Mouse (Mus musculus): ENCODE results near the gene Wdr17. TPM values are rescaled to one million over a fixed set of nuclear protein-coding genes. Genes with fewer than 3 reads are reported as not detected.

Gene Wdr17
- 10 to 100 TPM; 29.1 to 30.2 TPM for total RNA-seq (2021)

DNA sequence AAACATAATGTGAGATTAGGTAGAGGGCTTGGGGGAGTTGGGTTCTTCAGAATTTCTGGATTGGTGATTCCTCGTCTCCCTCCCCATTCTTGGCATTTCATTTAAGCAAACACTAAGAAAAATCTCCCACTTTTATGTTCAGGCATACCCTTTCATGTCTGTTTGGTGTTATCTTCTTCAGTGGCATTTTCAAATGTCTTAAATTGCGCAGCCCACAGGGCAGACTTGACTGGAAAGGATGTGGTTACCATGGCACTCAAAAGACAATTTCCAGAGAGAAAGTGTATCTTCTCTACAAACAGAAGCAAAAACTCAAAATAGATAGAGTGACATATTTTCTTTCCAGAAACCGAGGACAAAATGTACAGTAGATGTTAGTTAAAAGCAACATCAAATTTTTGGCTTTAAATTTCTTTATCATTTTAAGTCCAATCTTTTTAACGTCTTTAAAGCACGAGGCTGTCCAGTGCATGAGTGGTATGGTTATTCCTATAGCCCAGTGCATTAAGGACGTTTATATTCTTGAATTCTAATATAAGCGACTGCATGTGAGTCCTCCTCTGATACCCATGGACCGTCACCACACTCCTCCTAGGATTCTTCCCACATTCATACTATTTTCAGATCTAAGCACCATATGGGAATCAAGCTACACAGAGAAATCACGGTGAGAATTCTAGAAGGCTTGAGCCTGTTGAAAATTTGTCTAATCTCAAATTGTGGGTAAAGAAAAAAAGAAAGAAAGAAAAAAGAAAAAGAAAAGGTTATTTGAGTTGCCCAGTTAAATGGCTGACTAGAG, at the start of gene Wdr17:
Gene Wdr17 (minus strand): TSS at position 198 of the 799 bp plus-strand sequence.
- DNase-seq = no peak

DNA sequence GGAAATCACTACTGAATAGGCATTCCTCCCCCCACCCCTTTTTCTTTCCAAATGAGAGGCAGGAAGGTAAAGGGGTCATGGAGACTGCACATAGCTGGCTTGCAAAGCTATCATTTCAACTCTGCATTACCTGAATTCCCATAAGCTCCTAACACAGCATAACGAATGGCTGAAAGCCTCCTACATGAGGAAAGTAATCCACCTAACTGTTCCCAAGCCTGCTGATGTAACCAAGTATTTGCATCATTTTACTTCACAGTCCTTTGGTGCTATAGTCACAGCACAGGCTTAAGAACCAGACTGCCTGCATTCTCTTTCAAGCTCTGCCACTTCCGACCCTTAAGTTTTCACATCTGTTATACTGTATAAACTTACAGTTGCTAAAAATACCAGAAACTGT, 45.3 kb upstream of the Wdr17 start:
- DNase-seq = no peak

DNA sequence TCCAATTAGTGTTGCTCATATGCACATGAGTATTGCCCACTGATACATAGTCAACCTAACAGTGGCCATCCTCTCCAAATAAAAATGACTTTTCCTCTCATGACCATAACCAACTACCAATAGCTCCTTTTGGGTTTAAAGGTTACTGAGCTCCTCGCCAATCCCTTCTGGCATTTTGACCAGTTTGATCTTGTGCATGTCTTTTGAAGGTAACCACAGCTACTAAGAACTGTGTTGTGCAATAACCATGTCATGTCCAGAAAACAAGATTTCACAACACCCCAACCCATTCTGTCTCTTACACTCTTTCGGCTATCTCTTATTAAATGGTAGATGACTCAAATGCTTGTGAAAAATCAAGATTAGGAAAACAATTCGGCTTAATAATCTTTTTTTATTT, 38.0 kb upstream of the Wdr17 start:
- no peak for DNase-seq

DNA sequence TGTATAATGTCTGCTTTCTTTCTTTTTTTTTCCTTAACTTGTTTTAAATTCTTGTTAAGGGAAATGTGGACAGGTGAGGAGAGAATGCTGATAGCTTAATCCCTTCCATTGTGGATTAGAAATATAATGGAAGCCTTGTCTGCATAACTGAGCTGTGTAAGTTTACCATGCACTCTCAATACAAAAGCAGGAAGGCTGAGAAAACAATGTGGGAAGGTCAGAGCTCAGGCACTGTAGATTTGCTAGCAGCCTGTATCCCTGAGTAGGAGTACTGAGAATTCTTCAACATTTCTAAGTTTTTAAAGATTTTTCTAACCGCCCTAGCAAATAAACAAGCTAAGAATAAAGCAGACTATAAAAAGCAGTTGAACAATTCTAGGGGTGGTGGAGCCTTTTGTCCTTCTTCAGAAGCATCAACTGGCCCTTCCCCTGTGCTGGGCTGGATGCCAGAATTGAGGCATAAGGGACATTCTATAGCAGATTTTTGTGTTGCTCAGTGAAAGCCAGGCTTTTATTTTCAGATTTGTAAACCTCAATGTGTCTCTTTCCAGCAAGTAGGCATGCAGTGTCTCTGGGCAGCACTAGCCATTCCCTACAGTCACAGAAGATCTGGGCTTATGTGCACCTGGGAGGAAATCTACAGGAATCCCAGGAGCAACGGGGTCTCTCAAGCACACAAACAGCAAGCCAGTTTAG, 35.3 kb upstream of the Wdr17 start:
- no peak for DNase-seq

DNA sequence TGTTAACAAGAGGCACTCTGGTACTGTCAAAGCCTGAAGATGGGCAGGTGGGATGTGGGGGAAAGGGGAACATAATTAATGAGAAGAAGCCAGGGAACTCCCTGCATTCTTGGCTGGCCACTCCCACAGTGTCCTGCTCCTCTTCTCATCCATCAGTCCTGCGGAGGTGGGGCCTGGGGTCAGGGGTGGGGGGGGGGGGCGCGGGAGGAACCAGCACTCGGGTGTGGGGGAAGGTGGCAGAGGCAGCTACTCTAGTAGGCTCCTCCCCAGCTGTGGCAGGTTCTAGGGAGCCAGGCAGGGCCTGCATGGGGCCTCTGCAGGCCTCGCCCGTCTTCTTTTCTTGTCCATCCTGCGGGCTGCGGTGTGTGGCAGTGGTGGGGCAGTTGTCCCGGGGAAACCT, 30.7 kb upstream of the Wdr17 start:
- DNase-seq = no peak

DNA sequence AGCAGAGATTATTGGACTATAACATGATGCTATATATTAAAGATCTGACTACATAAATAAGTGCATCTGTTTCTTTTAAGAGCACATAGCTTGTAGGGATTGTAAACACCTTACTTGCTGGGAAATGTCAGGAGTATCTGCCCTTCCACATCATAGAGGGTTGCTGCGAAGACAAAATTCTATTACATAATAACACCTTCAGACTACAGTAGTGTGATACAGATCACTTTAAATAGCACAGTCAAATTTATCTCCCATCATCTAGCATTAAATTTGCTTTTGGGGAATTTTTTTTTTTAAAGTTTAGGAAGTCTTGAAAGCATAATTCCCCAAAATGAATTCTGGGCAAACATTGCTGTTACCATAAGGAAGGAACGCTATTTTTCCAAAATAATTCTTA, 25.9 kb upstream of the Wdr17 start:
- no peak for DNase-seq

DNA sequence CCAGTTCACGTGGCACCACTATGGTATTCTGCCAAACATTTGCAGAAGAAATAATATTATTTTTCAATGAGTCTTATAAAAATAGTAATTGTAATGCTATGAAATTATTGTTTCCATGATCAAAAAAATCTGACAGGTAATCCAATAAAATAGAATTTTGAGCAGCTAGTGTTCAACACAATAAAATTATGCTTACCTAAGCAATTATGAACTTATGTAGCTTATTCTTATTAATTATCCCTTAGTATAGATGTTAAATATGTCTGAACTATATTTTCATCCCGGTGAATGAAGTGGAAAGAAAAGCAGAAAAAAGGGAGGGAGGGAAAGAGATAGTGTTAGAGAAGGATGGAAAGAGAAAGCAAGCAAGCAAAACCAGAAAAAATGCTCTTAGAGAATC, 12.5 kb upstream of the Wdr17 start:
- DNase-seq = no peak

DNA sequence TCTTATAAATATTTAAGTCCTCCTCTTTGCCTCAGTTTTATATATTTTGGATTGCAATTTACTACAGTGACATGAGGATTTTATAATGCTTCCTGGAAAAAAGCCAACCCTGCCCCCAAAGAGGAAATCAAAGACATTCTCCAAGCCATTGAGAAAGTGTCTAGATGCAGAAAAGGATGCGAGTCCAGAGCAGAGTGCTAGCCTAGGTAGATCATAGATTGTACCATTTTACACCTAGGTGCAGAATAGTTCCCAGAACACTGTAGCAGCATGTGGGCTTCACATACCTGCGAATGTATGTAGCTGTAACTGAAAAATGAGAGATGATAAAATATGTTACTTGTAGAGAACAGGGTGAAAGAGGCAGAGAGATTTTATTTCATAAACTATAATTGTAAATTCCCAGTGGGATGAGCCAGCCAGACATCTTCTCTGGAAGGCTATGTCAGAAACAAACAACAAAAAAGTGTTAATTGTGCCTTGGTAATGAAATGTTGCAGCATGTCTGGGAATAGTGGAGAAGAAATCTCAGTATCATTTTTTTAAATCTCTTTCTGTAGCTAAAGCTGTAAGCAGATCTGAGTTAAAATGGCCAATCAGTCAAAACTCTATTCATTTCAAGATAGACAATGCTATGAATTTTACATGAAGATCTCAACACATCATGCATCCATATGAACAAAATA, 7.8 kb upstream of the Wdr17 start:
- no peak for DNase-seq

DNA sequence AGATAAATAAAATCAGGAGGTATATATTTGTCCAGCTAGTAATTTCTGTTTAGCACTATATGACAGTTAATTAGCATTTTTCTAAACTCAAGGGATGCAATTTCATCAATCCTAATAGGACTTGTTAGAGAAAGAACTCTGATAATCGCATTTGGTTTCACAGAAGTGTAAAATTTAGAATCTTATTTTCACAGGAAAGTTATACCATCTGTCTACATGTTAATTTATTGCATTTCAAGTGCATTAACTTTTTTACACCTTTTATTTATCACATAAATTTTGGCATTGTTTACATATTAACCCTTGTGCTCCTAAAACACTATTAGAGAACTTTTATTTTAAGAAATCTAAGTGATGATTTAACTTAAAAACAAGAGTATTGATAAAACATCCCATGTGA, 7.2 kb upstream of the Wdr17 start:
- no peak for DNase-seq

DNA sequence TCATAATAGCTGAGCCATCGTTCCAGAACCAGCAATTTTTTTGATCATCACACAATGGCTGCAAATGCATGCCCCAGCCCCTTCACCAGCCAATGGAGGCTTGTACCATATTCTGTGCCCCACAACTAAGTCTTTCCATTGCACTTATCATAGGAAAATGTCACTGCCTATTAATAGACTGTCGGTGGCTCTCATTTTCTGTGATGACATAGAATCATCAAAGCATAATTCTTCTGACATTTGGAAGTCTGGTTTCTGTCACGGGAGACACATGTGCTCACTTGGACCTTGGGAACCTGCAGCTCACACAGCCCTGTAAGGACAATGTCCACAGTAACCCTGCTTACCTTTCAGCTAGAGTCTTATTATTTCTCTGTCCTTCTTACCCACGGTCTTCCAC, 424 bp downstream of the Wdr17 start:
- no peak for DNase-seq

DNA sequence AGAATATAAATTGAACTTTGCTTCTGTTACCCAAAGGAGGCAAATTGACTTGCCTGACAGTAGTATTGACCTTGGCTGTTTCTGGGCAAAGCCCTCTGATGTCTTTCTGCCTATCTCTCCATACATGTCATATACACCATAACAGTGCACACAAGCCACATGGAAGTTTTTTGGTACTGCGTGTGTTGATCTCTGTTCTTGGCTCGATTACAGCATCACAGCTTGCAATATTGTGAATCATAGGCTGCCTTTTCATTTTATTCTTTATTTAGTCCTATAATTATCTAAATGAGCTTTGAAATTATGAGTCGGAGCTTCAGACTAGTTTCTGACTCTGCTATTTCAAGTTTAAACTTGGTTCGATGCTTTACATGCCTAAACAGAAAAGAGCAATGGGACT, 10.5 kb downstream of the Wdr17 start:
- DNase-seq = peak; percentile 27 to 32

DNA sequence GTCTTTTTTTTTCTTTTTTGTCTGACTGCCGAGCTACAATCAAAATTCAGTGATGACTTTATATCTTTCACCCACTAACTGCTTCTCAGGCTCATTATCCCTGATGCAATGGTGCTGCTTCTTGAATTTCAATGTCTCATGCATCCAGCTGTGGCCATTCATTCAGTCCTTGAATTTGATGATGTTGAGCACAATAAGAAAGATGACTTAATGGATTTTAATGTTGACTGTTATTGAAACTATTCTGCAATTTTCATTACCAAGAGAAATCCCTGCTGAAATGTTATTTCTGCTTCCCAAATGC, 22.3 kb downstream of the Wdr17 start:
- DNase-seq = no peak

DNA sequence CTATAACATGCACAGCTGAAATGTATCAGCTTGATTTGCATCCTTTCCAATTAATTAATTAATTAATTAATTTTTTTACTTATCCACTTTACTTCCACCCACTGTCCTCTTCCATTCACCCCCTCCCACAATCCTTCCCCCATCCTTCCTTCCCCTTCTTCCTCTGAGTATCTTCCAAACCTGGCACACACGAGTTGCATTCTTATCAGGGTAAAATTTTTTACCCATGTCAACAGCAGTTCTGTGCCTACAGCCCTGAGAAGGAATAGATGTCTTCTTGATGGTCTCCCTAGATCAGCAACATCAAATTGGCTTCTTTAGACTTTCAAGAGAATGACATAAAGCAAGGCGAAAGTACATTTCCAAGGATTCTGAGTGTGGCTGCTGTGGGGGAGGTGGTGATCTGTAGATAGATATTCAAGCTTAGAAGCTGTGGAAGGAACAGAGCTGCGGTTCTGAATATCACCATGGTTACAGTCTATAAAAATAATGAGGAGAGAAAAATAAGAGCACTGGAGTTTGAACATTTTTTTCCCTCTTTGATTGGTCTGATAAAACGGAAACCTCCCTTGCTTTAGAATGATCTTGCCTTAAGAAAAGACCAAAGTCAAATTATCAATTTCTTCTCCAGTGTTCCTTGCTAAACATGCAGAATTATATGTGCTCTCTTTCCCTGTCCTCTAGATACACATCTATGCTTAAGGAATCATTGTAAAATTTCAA, 22.8 kb downstream of the Wdr17 start:
- DNase-seq = peak in 1 of 2 experiments; percentile 20

DNA sequence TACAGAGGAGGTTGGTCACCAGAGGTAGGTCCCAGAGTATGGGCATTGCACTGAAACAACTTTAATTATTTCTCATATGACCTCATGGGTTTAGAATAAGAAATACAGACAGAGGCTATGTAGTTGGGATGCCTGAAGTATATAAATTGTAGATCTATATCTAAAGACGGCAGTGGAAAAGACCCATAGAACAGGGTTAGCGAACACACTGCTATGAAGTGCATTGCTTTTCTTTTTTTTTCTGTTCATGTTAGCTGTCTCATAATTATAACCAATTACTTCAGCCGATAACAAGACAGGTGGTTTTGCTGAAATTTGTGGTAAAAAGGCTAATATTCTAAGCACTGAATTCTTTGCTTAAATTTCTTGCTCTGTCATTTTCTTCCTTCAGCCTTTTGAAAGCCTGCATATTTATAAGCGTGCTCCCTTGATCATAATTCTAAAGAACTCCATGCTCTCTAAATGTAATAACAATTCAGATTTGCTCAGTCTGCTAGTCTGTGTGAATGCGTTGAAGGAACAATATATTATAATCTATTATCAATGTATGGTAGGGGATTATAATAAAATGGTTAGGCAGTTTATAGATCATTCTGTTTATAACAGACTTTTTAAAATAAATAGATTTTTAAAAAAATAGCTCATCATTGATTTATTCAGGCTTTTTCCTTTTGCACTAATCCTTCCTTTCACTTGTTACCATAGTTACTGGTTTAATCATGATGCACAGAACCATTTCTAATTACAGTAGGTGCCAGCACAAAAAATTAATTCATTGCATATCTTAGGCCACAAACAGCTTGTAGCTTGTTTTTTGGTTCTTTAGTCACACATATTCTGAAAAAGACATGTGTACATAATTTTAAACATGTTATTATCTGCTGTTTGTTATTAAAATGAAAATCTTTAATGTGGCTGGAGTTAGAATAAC, 50.7 kb downstream of the Wdr17 start:
- no peak for DNase-seq

DNA sequence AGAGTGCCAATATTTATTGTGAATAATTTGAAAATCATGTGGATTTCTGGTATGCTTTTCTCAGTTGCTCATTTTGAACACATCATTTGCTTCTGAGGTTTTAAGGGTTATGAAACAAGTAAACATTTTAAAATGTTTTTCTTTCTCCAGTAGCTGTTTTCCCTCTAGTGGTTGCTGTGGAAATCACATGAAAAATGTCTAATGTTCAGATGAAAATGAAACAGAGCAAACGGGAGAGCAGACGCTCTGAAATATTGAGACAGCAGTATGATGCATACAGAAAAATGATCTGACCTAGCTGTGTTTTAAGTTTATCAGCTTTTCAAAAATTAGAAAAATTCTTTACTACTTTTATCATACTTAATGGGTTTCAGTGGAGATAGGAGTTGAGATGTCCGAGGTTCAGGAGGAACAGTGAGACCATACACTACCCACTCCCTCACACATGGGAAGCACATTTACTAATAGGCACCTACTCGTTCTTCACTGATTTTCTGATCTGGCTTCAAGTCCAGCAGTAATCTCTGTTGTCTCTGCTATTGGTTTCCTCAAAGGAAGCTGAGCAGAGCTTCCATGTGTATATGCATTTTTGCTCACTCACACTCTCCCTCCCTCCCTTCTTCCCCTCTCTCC, 57.1 kb downstream of the Wdr17 start:
- DNase-seq = no peak

DNA sequence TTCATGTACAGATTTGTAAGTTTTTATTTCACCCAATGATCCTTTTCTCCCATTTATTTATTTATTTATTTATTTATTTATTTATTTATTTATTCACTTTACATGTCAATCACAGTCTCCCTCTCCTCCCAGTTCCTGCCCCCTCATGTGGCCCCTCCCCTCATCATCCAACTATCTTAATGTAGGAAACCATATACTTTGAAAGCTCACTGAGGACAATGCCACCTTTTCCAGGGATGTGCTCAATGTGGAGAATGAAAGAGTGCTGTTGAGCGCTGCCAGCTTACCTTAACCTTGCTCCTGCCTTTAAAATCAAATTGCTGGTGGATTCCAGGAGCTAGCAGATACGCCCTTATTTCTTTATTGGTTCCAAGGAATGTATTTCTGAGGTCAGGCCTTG, 59.0 kb downstream of the Wdr17 start:
- no peak for DNase-seq

DNA sequence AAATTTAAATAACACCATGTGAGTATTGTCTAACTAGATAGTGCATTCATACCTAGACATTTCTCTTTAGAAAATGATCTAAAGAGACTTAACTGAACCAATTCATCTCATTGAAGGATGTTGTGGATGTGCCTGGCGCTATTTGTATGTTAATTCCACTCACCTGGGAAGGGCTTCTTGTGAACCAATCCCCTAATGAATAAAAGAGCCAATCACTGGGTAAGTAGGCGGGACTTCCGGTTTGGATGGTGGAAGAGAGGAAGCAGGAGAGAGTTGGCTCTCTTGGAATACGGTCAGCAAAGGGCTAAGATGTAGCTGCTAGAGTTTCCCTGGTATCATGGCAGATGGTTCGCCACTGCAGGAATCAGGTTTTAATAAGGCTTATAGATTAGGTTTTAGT, 64.0 kb downstream of the Wdr17 start:
- no peak for DNase-seq

DNA sequence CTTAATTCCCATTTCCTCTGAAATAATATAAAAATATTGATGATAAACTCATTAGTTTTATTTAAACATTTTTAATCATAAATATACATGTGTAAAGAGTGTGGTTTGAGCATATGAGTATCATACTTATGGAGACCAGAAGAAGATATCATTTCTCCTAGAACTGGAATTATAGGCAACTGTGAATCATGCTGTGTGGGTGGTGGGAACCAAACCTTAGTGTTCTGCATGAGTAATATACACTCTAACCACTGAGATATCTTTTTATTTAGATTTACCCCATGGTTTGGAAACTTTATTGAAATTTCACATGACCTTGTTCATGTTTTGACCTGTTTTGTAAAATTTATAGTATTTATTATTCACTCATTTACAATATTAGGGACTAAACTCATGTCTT, 68.3 kb downstream of the Wdr17 start:
- DNase-seq = no peak

DNA sequence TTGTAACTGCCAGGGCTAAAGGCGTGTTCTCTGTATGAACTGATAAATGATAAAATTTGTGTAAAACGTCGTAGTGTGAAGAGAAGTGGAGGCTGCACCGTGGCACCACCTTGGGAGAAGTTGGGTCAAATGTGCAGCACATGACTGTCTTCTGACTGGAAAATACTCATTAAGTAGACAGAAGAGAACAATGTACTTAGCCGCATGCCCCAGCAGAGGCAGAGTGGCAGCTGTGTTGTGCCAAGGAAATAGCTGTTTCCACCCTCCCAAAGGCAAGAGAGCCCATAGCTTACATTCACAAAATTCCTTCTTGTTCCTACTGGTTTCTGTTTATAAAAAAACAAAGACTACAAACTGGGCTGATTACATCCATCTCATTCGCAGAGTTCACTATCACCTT, 78.8 kb downstream of the Wdr17 start:
- no peak for DNase-seq

DNA sequence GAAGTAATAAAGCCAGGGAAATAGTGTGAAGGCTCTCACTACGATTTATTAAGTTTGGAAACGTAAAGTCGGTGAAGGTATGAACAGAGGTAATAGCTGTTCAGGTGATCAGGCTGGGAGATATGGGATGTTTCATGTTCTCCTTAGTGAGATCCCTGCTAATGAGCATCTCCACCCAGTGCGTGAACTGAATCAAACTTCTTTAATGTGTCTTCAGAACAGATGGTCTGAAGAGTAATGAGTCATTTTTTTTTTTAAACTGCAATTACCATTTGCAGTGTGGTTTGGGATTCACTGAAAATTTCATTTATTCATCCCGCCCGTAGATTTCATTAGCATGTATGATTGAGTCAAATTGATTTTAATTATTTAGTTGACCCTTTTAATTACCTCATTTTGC, 80.8 kb downstream of the Wdr17 start:
- DNase-seq = no peak

DNA sequence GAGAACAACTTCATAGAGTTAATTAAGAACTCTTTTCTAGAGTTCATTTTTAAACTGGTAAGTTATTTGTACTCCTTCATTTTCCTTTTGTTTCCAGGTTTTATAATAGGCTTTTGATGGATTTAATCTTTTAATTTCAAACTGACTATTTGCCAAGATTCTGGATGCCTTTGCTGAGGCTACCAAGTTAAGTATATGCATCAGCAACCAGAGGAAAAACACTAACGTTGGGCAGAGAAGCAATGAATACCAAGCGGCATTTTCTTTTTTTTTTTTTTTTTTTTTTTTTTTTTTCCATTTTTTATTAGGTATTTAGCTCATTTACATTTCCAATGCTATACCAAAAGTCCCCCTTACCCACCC, 94.3 kb downstream of the Wdr17 start:
- DNase-seq = no peak
